Mouse (Mus musculus) c-Kit-positive CD71-negative TER-119-negative erythroid progenitor cells, embryonic 14.5 days (primary cell): Measurements from ENCODE around the gene Mip.
"Not testable (repeated sequence)": the region's sequence is repeated elsewhere in the genome, so short reads cannot be mapped to it uniquely, and the experiment has no call there.

Experiments used
- DNase-seq: peaks from one replicate; pipeline ENCODE4 v3.0.0-alpha.2; 2013; ENCODE audit warnings: low read depth

Mip gene

GRCm38 (mm10) chr10:128225538-128225937 lies at the start of gene Mip:
Gene Mip (plus strand): TSS chr10:128225838.
- no peak for DNase-seq

GRCm38 (mm10) chr10:128175996-128176755 lies 49.5 kb upstream of the Mip start:
- DNase-seq: peak; percentile 52

- DNase-seq: no peak
Observed at GRCm38 (mm10) chr10:128177316-128177715, 48.3 kb upstream of the Mip start.

GRCm38 (mm10) chr10:128179989-128180388 lies 45.6 kb upstream of the Mip start, which contains the start of gene Rbms2:
Gene Rbms2 (minus strand): TSS chr10:128180297.
- no peak for DNase-seq

- DNase-seq: no peak
Observed at GRCm38 (mm10) chr10:128184296-128184695, 41.3 kb upstream of the Mip start.

GRCm38 (mm10) chr10:128185277-128185940 lies 40.2 kb upstream of the Mip start:
- DNase-seq: no peak

- DNase-seq: peak; percentile 88
Observed at GRCm38 (mm10) chr10:128185959-128186358, 39.7 kb upstream of the Mip start.

GRCm38 (mm10) chr10:128187181-128187605 lies 38.4 kb upstream of the Mip start:
- no peak for DNase-seq

GRCm38 (mm10) chr10:128188242-128188877 lies 37.3 kb upstream of the Mip start:
- peak; percentile 81 for DNase-seq

- DNase-seq: no peak
Observed at GRCm38 (mm10) chr10:128191472-128191871, 34.2 kb upstream of the Mip start.

- not testable (repeated sequence) for DNase-seq
Observed at GRCm38 (mm10) chr10:128192030-128192766, 33.4 kb upstream of the Mip start.

- DNase-seq: no peak
Observed at GRCm38 (mm10) chr10:128193113-128193512, 32.5 kb upstream of the Mip start.

- DNase-seq: peak; percentile 96
Observed at GRCm38 (mm10) chr10:128194024-128194550, 31.6 kb upstream of the Mip start, which contains the start of gene Gls2. Gene Gls2 (plus strand): TSS chr10:128194457.

- DNase-seq: no peak
Observed at GRCm38 (mm10) chr10:128194551-128195461, 30.8 kb upstream of the Mip start.

- no peak for DNase-seq
Observed at GRCm38 (mm10) chr10:128201856-128202255, 23.8 kb upstream of the Mip start.

- no peak for DNase-seq
Observed at GRCm38 (mm10) chr10:128204941-128205340, 20.7 kb upstream of the Mip start.

- DNase-seq: no peak
Observed at GRCm38 (mm10) chr10:128208326-128208725, 17.3 kb upstream of the Mip start.

GRCm38 (mm10) chr10:128209311-128210009 lies 16.2 kb upstream of the Mip start:
- DNase-seq: no peak

- no peak for DNase-seq
Observed at GRCm38 (mm10) chr10:128210131-128210530, 15.5 kb upstream of the Mip start.

GRCm38 (mm10) chr10:128210954-128211353 lies 14.7 kb upstream of the Mip start:
- no peak for DNase-seq
